Mouse (Mus musculus) kidney, adult 11 months (tissue): Measurements from ENCODE around the gene BC051142.
A peak's percentile ranks its signal among the peaks of the same experiment; 100 is the strongest.

Experiments
- DNase-seq: peaks from one replicate; pipeline ENCODE4 v3.0.0; 2022

The BC051142 gene

GRCm38 (mm10) chr17:34398711-34399393 lies at the start of gene BC051142:
BC051142 (plus strand) TSS chr17:34398820.
- DNase-seq: peak; percentile 83

- DNase-seq: peak; percentile 40
Measured at GRCm38 (mm10) chr17:34349429-34349828, 49.2 kb upstream of the BC051142 start.

GRCm38 (mm10) chr17:34354539-34354938 lies 44.1 kb upstream of the BC051142 start, which contains the start of gene Btnl2:
Btnl2 (plus strand) TSS chr17:34354822.
- no peak for DNase-seq

DNA sequence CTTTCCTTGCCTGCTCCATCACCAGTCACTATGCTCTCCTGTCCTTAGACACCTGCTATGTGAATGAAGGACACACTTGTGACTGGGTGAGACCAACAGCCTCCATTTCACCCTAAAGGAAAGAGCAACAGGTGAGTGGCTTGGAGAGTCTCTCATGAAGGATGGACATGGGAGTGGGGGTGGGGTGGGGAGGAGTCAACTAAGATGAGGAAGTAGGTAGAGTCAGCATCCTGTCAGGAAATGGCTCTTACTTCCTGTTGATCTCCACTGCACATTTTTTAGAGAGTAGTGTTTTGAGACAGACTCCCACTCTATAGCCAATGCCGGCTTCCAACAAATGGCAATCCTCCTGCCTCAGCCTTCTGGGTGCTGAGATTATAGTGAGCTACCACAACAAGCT lies 43.7 kb upstream of the BC051142 start:
- DNase-seq: no peak

DNA sequence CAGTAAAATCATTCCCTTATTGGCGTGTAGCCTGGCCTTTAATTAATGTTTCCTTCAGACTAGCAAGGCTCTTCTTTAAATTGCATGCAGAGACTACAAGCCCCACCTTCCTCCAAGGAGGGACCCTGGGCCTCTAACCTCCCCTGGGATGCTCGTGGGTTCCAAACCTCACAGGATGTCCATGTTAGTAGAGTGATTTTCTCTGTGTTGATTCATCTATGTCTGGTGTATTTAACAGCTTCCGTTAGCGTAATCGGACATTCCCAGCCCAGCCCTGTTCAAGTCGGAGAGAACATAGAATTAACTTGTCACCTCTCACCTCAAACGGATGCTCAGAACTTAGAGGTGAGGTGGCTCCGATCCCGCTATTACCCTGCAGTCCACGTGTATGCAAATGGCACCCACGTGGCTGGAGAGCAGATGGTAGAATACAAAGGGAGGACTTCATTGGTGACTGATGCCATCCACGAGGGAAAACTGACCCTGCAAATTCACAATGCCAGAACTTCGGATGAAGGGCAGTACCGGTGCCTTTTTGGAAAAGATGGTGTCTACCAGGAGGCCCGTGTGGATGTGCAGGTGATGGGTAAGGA lies 35.6 kb upstream of the BC051142 start:
- DNase-seq: no peak

GRCm38 (mm10) chr17:34363676-34364310 lies 34.8 kb upstream of the BC051142 start:
- no peak for DNase-seq

DNA sequence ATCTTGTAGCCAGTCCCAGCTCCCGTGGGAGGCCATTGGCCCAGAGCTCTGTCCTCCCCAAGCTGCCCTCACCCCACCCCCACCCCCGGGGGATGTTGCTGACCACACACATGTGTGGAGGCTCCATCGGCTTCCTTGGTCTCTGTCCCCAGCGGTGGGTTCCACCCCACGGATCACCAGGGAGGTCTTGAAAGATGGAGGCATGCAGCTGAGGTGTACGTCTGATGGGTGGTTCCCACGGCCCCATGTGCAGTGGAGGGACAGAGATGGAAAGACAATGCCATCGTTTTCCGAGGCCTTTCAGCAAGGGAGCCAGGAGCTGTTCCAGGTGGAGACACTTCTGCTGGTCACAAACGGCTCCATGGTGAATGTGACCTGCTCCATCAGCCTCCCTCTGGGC lies 33.6 kb upstream of the BC051142 start:
- no peak for DNase-seq

DNA sequence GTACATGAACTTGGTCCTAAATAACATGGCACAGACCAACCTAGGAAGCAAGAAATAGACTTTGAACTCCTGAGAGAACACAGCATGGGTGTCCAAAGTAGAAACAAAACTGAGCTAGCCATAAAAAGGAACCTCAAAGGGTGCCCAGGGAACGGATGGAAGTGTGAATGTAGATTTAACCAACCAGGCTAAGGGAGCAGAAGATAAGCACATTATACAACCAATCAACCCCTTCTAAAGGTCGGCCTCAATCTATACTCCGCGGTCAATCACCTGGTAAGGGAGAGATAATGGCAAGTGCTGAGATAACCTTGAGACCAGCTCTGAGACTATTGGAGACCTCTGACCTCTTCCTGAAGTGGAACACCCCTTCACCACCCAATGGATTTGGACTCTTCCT lies 28.1 kb upstream of the BC051142 start:
- DNase-seq: no peak

DNA sequence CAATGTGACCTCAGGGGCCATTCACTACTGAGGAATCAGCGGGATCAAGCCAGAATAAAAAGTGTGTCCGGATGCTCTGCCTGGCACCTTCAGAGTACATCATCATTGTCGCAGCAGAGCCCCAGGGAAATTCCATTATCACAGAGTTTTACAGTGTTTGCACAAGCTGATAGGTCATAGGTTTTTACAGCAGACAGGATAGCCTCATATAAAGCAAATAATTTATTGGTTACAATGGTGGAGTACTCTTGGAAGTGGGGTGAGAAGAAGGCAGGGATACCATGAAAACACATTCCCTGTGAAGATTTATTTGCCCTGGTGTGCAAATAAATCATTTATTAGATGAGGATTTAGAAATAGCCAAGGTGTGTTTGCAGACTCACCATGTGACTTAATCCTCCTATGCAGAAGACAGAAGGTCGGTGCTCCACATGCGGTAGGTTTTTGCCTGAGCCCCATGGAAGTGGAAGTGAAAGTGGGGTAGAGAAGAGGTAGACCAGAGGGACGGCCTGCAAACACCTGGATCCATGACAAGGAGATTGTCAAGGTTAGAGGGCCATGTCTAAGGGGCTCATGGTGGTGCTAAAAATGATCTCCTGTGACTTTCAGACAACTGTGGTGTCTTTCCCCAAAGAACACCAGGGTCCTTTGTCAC lies 25.4 kb upstream of the BC051142 start:
- DNase-seq: no peak

- DNase-seq: no peak
Measured at GRCm38 (mm10) chr17:34376847-34377246, 21.8 kb upstream of the BC051142 start, which contains the start of gene Btnl1. Btnl1 (plus strand) TSS chr17:34377132.

- DNase-seq: no peak
Measured at GRCm38 (mm10) chr17:34377450-34378209, 21.0 kb upstream of the BC051142 start.

- no peak for DNase-seq
Measured at GRCm38 (mm10) chr17:34378716-34379115, 19.9 kb upstream of the BC051142 start.

DNA sequence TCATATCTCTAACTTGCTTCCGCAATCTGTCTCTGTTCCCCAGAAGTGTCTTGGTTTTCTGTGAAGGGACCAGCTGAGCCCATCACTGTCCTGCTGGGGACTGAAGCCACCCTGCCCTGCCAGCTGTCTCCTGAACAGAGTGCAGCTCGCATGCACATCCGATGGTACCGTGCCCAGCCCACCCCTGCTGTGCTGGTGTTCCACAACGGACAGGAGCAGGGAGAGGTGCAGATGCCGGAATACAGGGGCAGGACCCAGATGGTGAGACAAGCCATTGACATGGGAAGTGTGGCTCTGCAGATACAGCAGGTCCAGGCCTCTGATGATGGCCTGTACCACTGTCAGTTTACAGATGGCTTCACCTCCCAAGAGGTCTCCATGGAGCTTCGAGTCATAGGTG lies 19.2 kb upstream of the BC051142 start:
- DNase-seq: no peak

DNA sequence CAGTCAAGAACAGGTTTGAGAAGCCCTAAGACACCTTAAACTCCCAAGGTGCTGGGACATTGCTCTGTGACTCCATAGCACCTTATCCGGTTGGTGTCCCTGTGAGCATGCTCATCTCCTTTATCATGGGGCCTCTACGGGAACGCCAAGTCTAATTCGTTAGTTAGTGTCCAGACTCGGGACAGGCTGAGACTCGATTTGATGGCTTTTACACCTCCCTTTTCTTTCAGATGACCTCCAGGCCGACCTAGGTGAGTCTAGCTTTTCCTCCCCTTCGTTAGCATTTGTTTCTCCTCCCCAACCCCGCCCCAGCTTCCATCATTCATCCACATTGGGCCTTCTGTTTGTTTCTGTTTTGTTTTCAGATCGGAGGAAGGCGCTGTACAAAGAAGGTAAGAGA lies 16.7 kb upstream of the BC051142 start:
- no peak for DNase-seq

- DNase-seq: no peak
Measured at GRCm38 (mm10) chr17:34383212-34383611, 15.4 kb upstream of the BC051142 start.

DNA sequence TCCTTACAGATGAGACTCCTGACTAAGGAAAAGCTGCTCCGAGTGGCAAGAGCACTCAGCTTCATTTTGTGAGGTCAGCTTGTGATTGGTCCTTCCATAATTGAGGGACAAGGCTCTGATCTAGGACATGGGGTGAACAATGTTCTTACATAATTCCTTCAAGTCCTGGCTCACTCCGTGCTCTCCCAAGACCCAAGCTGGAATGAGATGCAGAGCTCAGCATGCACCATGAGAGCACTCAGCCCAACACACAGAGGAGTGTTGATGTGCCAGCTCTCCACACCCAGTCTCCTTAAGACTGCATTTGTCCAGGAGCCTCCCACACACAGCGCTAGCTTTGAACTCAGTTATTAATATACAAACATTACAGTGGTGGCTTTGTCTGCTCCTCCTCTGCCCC lies 13.9 kb upstream of the BC051142 start:
- no peak for DNase-seq

- no peak for DNase-seq
Measured at GRCm38 (mm10) chr17:34386656-34387055, 12.0 kb upstream of the BC051142 start.

DNA sequence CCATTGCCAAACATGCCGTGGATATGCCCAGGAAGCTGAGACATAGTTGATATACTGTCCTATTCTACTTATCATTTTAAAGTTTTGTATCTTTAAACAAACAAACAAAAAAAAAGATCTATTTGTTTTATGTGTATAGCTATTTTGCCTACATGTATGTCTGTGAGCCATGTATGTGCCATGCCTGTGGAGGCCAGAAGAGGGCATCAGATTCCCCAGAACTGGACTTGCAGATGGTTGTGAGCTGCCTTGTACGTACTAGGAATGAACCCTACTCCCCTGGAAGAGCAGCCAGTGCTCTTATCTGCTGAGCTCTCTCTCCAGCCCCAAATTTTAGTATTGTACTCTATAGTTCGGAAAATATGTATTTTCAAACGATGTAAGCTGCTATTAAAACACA lies 10.1 kb upstream of the BC051142 start:
- peak; percentile 35 for DNase-seq

- no peak for DNase-seq
Measured at GRCm38 (mm10) chr17:34391507-34391906, 7.1 kb upstream of the BC051142 start.

- DNase-seq: peak; percentile 51
Measured at GRCm38 (mm10) chr17:34392321-34392720, 6.3 kb upstream of the BC051142 start.

GRCm38 (mm10) chr17:34397357-34397756 lies 1.3 kb upstream of the BC051142 start:
- DNase-seq: no peak

DNA sequence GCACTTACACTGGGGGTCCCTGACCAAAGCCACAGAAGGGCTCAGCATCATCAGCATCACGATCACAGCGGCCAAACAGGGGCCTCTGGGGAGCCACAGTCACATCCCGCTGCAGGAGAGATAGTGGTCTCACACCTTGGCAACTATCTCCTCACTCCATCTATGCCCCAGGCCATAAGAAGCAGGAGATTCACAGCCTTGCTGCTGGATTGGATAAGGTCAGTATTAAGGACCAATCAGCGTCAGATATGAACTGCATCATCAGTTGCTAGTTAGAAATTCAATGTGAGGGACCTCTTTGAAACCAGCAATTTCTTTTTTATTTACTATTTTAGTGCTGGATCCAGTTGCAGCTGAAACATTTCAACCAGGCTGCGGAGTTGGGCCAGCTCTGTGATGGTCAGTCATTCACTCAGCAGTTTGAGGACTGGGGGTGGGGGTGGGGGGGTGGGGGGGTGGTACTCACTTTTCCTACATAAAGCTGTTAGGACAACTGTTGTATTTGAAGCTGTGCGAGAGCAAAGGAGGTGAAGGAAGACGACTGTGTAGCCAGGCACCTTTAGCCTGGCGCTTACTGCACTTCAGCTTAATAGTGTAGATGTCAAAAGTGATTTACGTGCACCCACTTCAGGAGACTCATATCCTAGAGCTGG lies 436 bp upstream of the BC051142 start:
- peak; percentile 50 for DNase-seq

- no peak for DNase-seq
Measured at GRCm38 (mm10) chr17:34399394-34399715, 735 bp downstream of the BC051142 start.
